Mouse (Mus musculus) c-Kit-positive CD71-positive TER-119-positive erythroid progenitor cells, embryonic 14.5 days (primary cell): ENCODE measurements around the gene Bora.

Source experiments
- DNase-seq: peaks from one replicate; pipeline ENCODE4 v3.0.0-alpha.2; 2013; ENCODE audit warnings: low spot score

Gene Bora

GRCm38 (mm10) chr14:99063091-99063490 is 17.1 kb downstream of the Bora start:
- DNase-seq: no peak

- DNase-seq: no peak
Measured at GRCm38 (mm10) chr14:99071146-99071545, 25.1 kb downstream of the Bora start.

- no peak for DNase-seq
Measured at GRCm38 (mm10) chr14:99088947-99089346, 42.9 kb downstream of the Bora start.

- peak; percentile 98 for DNase-seq
Measured at GRCm38 (mm10) chr14:99099267-99099966, 53.4 kb downstream of the Bora start, which contains the start of the genes Pibf1 and Dis3. Pibf1 (plus strand) TSS chr14:99099424. Dis3 (minus strand) TSS chr14:99099770.

GRCm38 (mm10) chr14:99099967-99100587 is 54.1 kb downstream of the Bora start:
- DNase-seq: no peak

- no peak for DNase-seq
Measured at GRCm38 (mm10) chr14:99103050-99103449, 57.0 kb downstream of the Bora start.

- no peak for DNase-seq
Measured at GRCm38 (mm10) chr14:99104542-99105123, 58.6 kb downstream of the Bora start.

- no peak for DNase-seq
Measured at GRCm38 (mm10) chr14:99106671-99107070, 60.6 kb downstream of the Bora start.

GRCm38 (mm10) chr14:99107631-99108187 is 61.7 kb downstream of the Bora start:
- no peak for DNase-seq

- no peak for DNase-seq
Measured at GRCm38 (mm10) chr14:99108762-99109161, 62.7 kb downstream of the Bora start.

- no peak for DNase-seq
Measured at GRCm38 (mm10) chr14:99117576-99117975, 71.6 kb downstream of the Bora start.

- no peak for DNase-seq
Measured at GRCm38 (mm10) chr14:99121584-99122339, 75.7 kb downstream of the Bora start.

- no peak for DNase-seq
Measured at GRCm38 (mm10) chr14:99124076-99124475, 78.1 kb downstream of the Bora start.
